33 mouse cellular contexts compared by ENCODE assay signal in the genomic region with DNA sequence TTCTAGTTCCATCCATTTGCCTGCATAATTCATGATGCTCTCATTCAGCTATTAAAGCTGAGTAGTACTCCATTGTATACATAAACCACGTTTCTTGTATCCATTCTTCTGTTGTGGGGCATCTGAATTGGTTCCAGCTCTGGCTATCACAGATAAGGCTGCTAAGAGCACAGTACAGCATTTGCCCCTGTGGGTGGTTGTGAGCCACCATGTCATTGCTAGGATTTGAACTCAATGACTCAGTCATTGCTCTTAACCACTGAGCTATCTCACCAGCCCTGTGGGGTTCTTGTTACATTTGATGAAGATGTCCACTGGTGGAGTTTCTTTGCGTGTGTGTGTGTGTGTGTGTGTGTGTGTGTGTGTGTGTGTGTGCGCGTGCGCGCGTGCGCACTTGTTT.
"Had no signal": no experiment of that assay in that cellular context is flagged by ENCODE, and none has a peak within 500 bp of the region (broad histone marks: within the 10 kb centered on the region; RNA-seq: fewer than 3 reads in every experiment).

No protein-coding gene starts in this region.

- H3K36me3 ChIP-seq: intestine, embryonic 15.5 days had no signal

- H3K9ac ChIP-seq: heart, embryonic 12.5 days; heart, embryonic 13.5 days; heart, embryonic 15.5 days; hindbrain, embryonic 12.5 days; hindbrain, embryonic 13.5 days; hindbrain, embryonic 14.5 days; hindbrain, embryonic 15.5 days; intestine, embryonic 15.5 days; kidney, embryonic 15.5 days had no signal

- H3K4me1 ChIP-seq: heart, embryonic 10.5 days; heart, embryonic 12.5 days; heart, embryonic 13.5 days; heart, embryonic 15.5 days; hindbrain, embryonic 10.5 days; hindbrain, embryonic 12.5 days; hindbrain, embryonic 13.5 days; hindbrain, embryonic 15.5 days; intestine, embryonic 15.5 days; kidney, embryonic 15.5 days had no signal

- DNase-seq: heart, postnatal 10 days; heart, postnatal 14 days; heart, postnatal 36 days; heart, postnatal 4 days; kidney, adult 11 months; kidney, adult 18-20 months; kidney, adult 2 months; kidney, adult 8-10 months; kidney, adult 9 months; kidney, postnatal 10 days; kidney, postnatal 14 days; kidney, postnatal 25 days; kidney, postnatal 36 days; layer of hippocampus, adult 9-11 months; layer of hippocampus, postnatal 36 days had no signal

- H3K27me3 ChIP-seq: heart, embryonic 12.5 days; heart, embryonic 13.5 days; heart, embryonic 15.5 days; hindbrain, embryonic 12.5 days; hindbrain, embryonic 13.5 days; hindbrain, embryonic 15.5 days; intestine, embryonic 15.5 days; kidney, embryonic 15.5 days had no signal

- H3K9me3 ChIP-seq: heart, embryonic 10.5 days; heart, embryonic 12.5 days; heart, embryonic 13.5 days; heart, embryonic 15.5 days; hindbrain, embryonic 10.5 days; hindbrain, embryonic 12.5 days; hindbrain, embryonic 13.5 days; hindbrain, embryonic 15.5 days; intestine, embryonic 15.5 days; kidney, embryonic 15.5 days had no signal

- ATAC-seq: hindbrain, embryonic 16.5 days; inflammation-experienced regulatory T-cells, adult 6 months; intestine, embryonic 15.5 days; intestine, embryonic 16.5 days had no signal

- H3K4me3 ChIP-seq: heart, embryonic 10.5 days; heart, embryonic 12.5 days; heart, embryonic 13.5 days; heart, embryonic 15.5 days; hindbrain, embryonic 10.5 days; hindbrain, embryonic 12.5 days; hindbrain, embryonic 13.5 days; hindbrain, embryonic 15.5 days; intestine, embryonic 15.5 days; kidney, embryonic 15.5 days; layer of hippocampus, adult 2 months; left cerebral cortex, adult 2 months had no signal

- H3K27ac ChIP-seq: heart, embryonic 10.5 days; heart, embryonic 13.5 days; heart, embryonic 15.5 days; hindbrain, embryonic 10.5 days; hindbrain, embryonic 12.5 days; hindbrain, embryonic 13.5 days; hindbrain, embryonic 14.5 days; hindbrain, embryonic 15.5 days; intestine, embryonic 15.5 days; kidney, embryonic 15.5 days; kidney, postnatal 0 days; layer of hippocampus, adult 2 months; left cerebral cortex, adult 2 months had no signal

- H3K4me2 ChIP-seq: heart, embryonic 11.5 days; heart, embryonic 12.5 days; heart, embryonic 13.5 days; heart, embryonic 15.5 days; hindbrain, embryonic 12.5 days; hindbrain, embryonic 13.5 days; hindbrain, embryonic 14.5 days; hindbrain, embryonic 15.5 days; intestine, embryonic 15.5 days; kidney, embryonic 15.5 days had no signal
